Mouse (Mus musculus): ENCODE measurements at regions not wholly inside any gene's neighbourhood (a gene's known extent, or its start where the extent isn't known, plus 50 kb on each side); places are given as distances from the start of the nearest gene placed in this dataset.
"Not testable (repeated sequence)": the region's sequence is repeated elsewhere in the genome, so short reads cannot be mapped to it uniquely, and the experiment has no call there.

GRCm38 (mm10) chr4:89753484-89753883 lies 74.2 kb downstream of the Dmrta1 start:
- ATAC-seq (ENCODE audit: low read depth) (no peak), DNase-seq (ENCODE audit: low spot score) (no peak)
- H3K27ac ChIP-seq (replicated peaks; ENCODE audit: low read depth, low read length) = no peak overlapping the region
- H3K9me3 ChIP-seq (ENCODE audit: control insufficient read depth, low read length) = no peaks in the 10 kb centered on the region
- H3K36me3 ChIP-seq (ENCODE audit: control insufficient read depth, insufficient read depth, low read length) = no peaks in the 10 kb centered on the region
- H3K27me3 ChIP-seq (replicated peaks; ENCODE audit: control insufficient read depth, insufficient read depth, low read length) = no peaks in the 10 kb centered on the region
- H3K9ac ChIP-seq (ENCODE audit: low read depth, low read length) = no peak overlapping the region
- H3K4me3 ChIP-seq (ENCODE audit: low read depth, low read length) = no peak overlapping the region
- WGBS = 65% methylated on average over 1 of the region's 1 CpGs
- H3K4me1 ChIP-seq (ENCODE audit: control insufficient read depth, insufficient read depth, low read length) = no peaks in the 10 kb centered on the region
- H3K4me2 ChIP-seq (ENCODE audit: low read depth, low read length) = no peak overlapping the region

DNA sequence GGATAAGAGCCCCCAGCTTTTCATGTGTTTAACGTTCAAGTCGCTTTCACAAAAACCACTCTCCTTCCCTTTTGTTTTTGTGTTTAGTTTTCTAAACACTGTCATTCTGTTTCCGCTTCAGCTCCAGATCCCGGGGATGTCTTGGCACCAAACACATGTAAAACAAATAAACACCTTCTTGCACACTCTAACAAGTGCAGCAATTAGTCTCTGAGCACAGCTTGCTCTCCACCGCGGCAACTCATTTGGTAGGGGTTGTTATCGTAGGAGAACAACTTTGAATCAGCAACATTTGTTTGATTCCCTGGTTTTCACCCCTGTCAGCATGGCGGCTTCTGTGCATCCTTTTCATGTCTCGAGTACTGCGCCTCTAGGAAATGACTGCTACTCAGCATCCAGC lies 97.0 kb downstream of the Dmrta1 start:
- WGBS = 53% methylated on average over 10 of the region's 10 CpGs
- no peaks in the 10 kb centered on the region for H3K9me3 ChIP-seq (ENCODE audit: control insufficient read depth, low read length)

GRCm38 (mm10) chr4:89781487-89781886 lies 102.3 kb downstream of the Dmrta1 start:
- WGBS = 91% methylated on average over 1 of the region's 1 CpGs
- H3K27ac ChIP-seq (replicated peaks; ENCODE audit: low read depth, low read length) = no peak overlapping the region

More for the DNA sequence above, 97.0 kb downstream of the Dmrta1 start:
- H3K27ac ChIP-seq (replicated peaks; ENCODE audit: low read depth, low read length) = no peak overlapping the region
- H3K4me1 ChIP-seq (ENCODE audit: control insufficient read depth, insufficient read depth, low read length) = no peaks in the 10 kb centered on the region
- H3K4me2 ChIP-seq (ENCODE audit: low read depth, low read length) = no peak overlapping the region
- DNase-seq (ENCODE audit: low spot score) = peak; percentile 0
- no peak for ATAC-seq (ENCODE audit: low read depth)
- H3K27me3 ChIP-seq (replicated peaks; ENCODE audit: control insufficient read depth, insufficient read depth, low read length) = no peaks in the 10 kb centered on the region
- H3K9ac ChIP-seq (ENCODE audit: low read depth, low read length) = no peak overlapping the region
- no peak overlapping the region for H3K4me3 ChIP-seq (ENCODE audit: low read depth, low read length)
- no peaks in the 10 kb centered on the region for H3K36me3 ChIP-seq (ENCODE audit: control insufficient read depth, insufficient read depth, low read length)

DNA sequence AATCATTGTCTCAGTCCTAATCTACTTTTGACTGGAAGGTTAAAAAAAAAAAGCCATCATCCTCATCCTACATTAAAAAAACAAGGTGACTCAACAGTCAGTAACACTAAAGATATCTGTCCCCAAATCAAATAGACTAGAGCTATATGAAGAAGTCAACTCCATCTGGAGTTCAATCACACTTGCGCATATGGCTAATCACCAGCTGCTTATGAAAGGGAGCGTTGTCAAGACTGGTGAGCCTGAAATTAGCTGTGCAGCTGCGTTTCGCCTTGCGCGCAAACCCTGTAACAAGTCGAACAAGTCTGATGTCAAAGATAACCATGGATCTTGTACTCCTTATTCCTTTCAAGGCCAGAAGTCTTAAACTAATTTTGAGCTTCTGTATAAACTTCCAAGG lies 137.6 kb downstream of the Dmrta1 start:
- no peak overlapping the region for H3K27ac ChIP-seq (replicated peaks; ENCODE audit: low read depth, low read length)
- no peak overlapping the region for H3K4me3 ChIP-seq (ENCODE audit: low read depth, low read length)
- H3K9ac ChIP-seq (ENCODE audit: low read depth, low read length) = no peak overlapping the region
- no peaks in the 10 kb centered on the region for H3K9me3 ChIP-seq (ENCODE audit: control insufficient read depth, low read length)
- ATAC-seq (ENCODE audit: low read depth) (no peak), DNase-seq (ENCODE audit: low spot score) (no peak)
- H3K36me3 ChIP-seq (ENCODE audit: control insufficient read depth, insufficient read depth, low read length) = no peaks in the 10 kb centered on the region
- no peak overlapping the region for H3K4me2 ChIP-seq (ENCODE audit: low read depth, low read length)
- no peaks in the 10 kb centered on the region for H3K27me3 ChIP-seq (replicated peaks; ENCODE audit: control insufficient read depth, insufficient read depth, low read length)
- H3K4me1 ChIP-seq (ENCODE audit: control insufficient read depth, insufficient read depth, low read length) = no peaks in the 10 kb centered on the region
- WGBS = 90% methylated on average over 7 of the region's 7 CpGs

More at GRCm38 (mm10) chr4:89781487-89781886, 102.3 kb downstream of the Dmrta1 start:
- ATAC-seq (ENCODE audit: low read depth) (no peak), DNase-seq (ENCODE audit: low spot score) (no peak)
- Histone ChIP-seq H3K4me1 (ENCODE audit: control insufficient read depth, insufficient read depth, low read length) (no peaks in the 10 kb centered on the region), H3K4me2 (ENCODE audit: low read depth, low read length) (no peak overlapping the region), H3K36me3 (ENCODE audit: control insufficient read depth, insufficient read depth, low read length) (no peaks in the 10 kb centered on the region), H3K4me3 (ENCODE audit: low read depth, low read length) (no peak overlapping the region), H3K9me3 (ENCODE audit: control insufficient read depth, low read length) (no peaks in the 10 kb centered on the region), H3K9ac (ENCODE audit: low read depth, low read length) (no peak overlapping the region), H3K27me3 (replicated peaks; ENCODE audit: control insufficient read depth, insufficient read depth, low read length) (no peaks in the 10 kb centered on the region)

- Histone ChIP-seq H3K36me3 (ENCODE audit: control insufficient read depth, insufficient read depth, low read length) (no peaks in the 10 kb centered on the region), H3K4me3 (ENCODE audit: low read depth, low read length) (no peak overlapping the region), H3K4me2 (ENCODE audit: low read depth, low read length) (no peak overlapping the region), H3K27me3 (replicated peaks; ENCODE audit: control insufficient read depth, insufficient read depth, low read length) (no peaks in the 10 kb centered on the region), H3K9me3 (ENCODE audit: control insufficient read depth, low read length) (no peaks in the 10 kb centered on the region), H3K9ac (ENCODE audit: low read depth, low read length) (no peak overlapping the region), H3K27ac (replicated peaks; ENCODE audit: low read depth, low read length) (no peak overlapping the region), H3K4me1 (ENCODE audit: control insufficient read depth, insufficient read depth, low read length) (no peaks in the 10 kb centered on the region)
- DNase-seq (ENCODE audit: low spot score) = no peak
- 74% methylated on average over 6 of the region's 6 CpGs for WGBS
- ATAC-seq (ENCODE audit: low read depth) = no peak
Observed at GRCm38 (mm10) chr4:89834552-89835206, 155.4 kb downstream of the Dmrta1 start.

DNA sequence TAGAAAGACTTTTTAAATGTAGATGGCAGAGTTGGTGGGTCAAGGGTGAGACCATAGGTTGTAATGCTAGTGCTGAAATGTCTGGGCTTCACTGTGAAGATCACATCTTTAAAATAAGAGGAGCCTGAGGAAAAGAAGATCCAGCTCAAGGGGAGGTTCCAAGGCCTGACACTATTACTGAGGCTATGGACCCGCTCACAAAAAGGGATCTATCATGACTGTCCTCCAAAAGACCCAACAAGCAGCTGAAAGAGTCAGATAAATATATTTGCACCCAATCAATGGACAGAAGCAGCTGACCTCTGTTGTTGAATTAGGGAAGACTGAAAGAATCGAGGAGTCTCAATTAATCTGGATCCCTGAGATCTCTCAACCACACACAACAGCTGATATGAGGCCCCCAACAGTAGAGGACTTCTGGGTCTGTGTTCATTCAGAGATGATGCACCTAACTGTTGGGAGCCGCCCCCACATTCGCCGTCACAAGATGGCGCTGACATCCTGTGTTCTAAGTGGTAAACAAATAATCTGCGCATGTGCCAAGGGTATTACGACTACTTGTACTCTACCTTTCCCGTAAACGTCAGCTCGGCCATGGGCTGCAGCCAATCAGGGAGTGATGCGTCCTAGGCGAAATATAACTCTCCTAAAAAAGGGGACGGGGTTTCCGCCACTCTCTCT lies 196.3 kb downstream of the Dmrta1 start:
- not testable (repeated sequence) for H3K27ac ChIP-seq (replicated peaks; ENCODE audit: low read depth, low read length); H3K27me3 ChIP-seq (replicated peaks; ENCODE audit: control insufficient read depth, insufficient read depth, low read length); H3K4me2 ChIP-seq (ENCODE audit: low read depth, low read length); H3K9ac ChIP-seq (ENCODE audit: low read depth, low read length); H3K4me3 ChIP-seq (ENCODE audit: low read depth, low read length); H3K4me1 ChIP-seq (ENCODE audit: control insufficient read depth, insufficient read depth, low read length); H3K36me3 ChIP-seq (ENCODE audit: control insufficient read depth, insufficient read depth, low read length); H3K9me3 ChIP-seq (ENCODE audit: control insufficient read depth, low read length)
- WGBS = 31% methylated on average over 6 of the region's 15 CpGs
- ATAC-seq (ENCODE audit: low read depth) (peak; percentile 76; the same call in 1 of the 2 replicates), DNase-seq (ENCODE audit: low spot score) (peak; percentile 7)

- DNase-seq (ENCODE audit: low spot score); H3K27me3 ChIP-seq (replicated peaks; ENCODE audit: control insufficient read depth, insufficient read depth, low read length); H3K4me1 ChIP-seq (ENCODE audit: control insufficient read depth, insufficient read depth, low read length); H3K27ac ChIP-seq (replicated peaks; ENCODE audit: low read depth, low read length); H3K36me3 ChIP-seq (ENCODE audit: control insufficient read depth, insufficient read depth, low read length); H3K9me3 ChIP-seq (ENCODE audit: control insufficient read depth, low read length); ATAC-seq (ENCODE audit: low read depth): not testable (repeated sequence)
- WGBS = 11% methylated on average over 7 of the region's 14 CpGs
- peak overlapping the region; percentile 45; the same call in 1 of the 2 replicates for H3K9ac ChIP-seq (ENCODE audit: low read depth, low read length)
- peak overlapping the region; percentile 36 for H3K4me3 ChIP-seq (ENCODE audit: low read depth, low read length)
- peak overlapping the region; percentile 57 for H3K4me2 ChIP-seq (ENCODE audit: low read depth, low read length)
Observed at GRCm38 (mm10) chr4:89876131-89876530, 196.9 kb downstream of the Dmrta1 start.

GRCm38 (mm10) chr4:89881083-89881482 lies 201.8 kb downstream of the Dmrta1 start:
- 49% methylated on average over 3 of the region's 3 CpGs for WGBS
- H3K27me3 ChIP-seq (replicated peaks; ENCODE audit: control insufficient read depth, insufficient read depth, low read length) = no peaks in the 10 kb centered on the region
- ATAC-seq (ENCODE audit: low read depth) (no peak), DNase-seq (ENCODE audit: low spot score) (peak; percentile 3)
- H3K27ac ChIP-seq (replicated peaks; ENCODE audit: low read depth, low read length) = no peak overlapping the region
- no peak overlapping the region for H3K4me3 ChIP-seq (ENCODE audit: low read depth, low read length)
- no peaks in the 10 kb centered on the region for H3K9me3 ChIP-seq (ENCODE audit: control insufficient read depth, low read length)
- H3K4me2 ChIP-seq (ENCODE audit: low read depth, low read length) = no peak overlapping the region
- no peak overlapping the region for H3K9ac ChIP-seq (ENCODE audit: low read depth, low read length)
- H3K36me3 ChIP-seq (ENCODE audit: control insufficient read depth, insufficient read depth, low read length) = no peaks in the 10 kb centered on the region
- H3K4me1 ChIP-seq (ENCODE audit: control insufficient read depth, insufficient read depth, low read length) = no peaks in the 10 kb centered on the region

DNA sequence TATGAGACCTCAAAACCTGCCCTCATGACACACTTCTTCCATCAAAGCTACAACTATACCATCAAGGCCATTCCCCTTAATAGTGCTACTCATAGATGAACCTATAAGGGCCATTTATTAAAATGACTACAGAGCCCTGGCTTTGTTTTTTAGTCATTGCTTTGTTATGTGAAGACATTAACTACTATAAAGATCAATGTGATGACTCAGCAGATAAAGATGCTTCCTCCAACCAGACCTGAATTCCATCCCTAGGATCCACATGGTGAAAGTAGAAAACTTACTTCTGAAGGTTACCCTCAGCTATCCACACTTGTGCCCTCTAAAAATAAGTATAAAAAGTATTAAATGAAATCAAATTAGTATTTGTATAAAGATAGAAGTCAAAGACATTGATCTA lies 230.4 kb downstream of the Dmrta1 start:
- no peak overlapping the region for H3K9ac ChIP-seq (ENCODE audit: low read depth, low read length)
- H3K4me2 ChIP-seq (ENCODE audit: low read depth, low read length) = no peak overlapping the region
- DNase-seq (ENCODE audit: low spot score) = no peak
- no peaks in the 10 kb centered on the region for H3K4me1 ChIP-seq (ENCODE audit: control insufficient read depth, insufficient read depth, low read length)
- no peak for ATAC-seq (ENCODE audit: low read depth)
- no peaks in the 10 kb centered on the region for H3K27me3 ChIP-seq (replicated peaks; ENCODE audit: control insufficient read depth, insufficient read depth, low read length)
- no peaks in the 10 kb centered on the region for H3K36me3 ChIP-seq (ENCODE audit: control insufficient read depth, insufficient read depth, low read length)
- no peak overlapping the region for H3K4me3 ChIP-seq (ENCODE audit: low read depth, low read length)
- no peak overlapping the region for H3K27ac ChIP-seq (replicated peaks; ENCODE audit: low read depth, low read length)
- H3K9me3 ChIP-seq (ENCODE audit: control insufficient read depth, low read length) = no peaks in the 10 kb centered on the region
